ENCODE assay signal across 9 mouse cellular contexts in the genomic region with DNA sequence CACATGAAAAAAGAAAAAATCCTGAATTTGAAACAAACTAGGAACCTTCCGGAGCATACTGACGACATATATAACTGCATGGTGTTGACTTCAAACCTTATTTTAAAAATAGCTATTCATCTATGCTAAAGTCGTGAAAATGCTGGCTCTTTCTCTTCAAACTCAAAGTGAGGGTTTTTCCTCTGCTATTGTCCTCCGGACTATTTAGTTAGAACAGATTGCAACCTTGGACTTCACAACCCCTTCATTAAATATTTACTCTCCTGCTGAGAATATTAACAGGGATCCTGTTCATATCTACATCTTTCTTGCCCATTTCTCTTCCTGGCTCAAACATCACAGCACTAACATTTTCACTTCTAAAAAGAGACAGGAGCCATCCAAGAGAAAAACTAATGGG.
DNase-seq lines count a peak whose midpoint lies in the region; ATAC-seq and TF ChIP-seq lines count a peak whose summit lies in the region.
"Had no signal": no experiment of that assay in that cellular context is flagged by ENCODE, and none has a peak within 500 bp of the region (broad histone marks: within the 10 kb centered on the region; RNA-seq: fewer than 3 reads in every experiment).

No protein-coding gene starts in this region.

- H3K4me2 ChIP-seq in hindbrain, embryonic 12.5 days (replicated peaks), result peak overlapping the region; percentile 63
- H3K4me2 ChIP-seq in midbrain, embryonic 12.5 days (replicated peaks), result peak overlapping the region; percentile 63

- peak; percentile 67 for DNase-seq in kidney, adult 9 months
- DNase-seq in kidney, postnatal 25 days, result no peak
- DNase-seq in brain, embryonic 14.5 days (ENCODE audit: low read depth), result peak; percentile 36
- DNase-seq in cerebellum, postnatal 25 days, result no peak
- DNase-seq in thymus, postnatal 0 days (ENCODE audit: low spot score), result no peak
- DNase-seq in adrenal gland, postnatal 10 days, result no peak
- DNase-seq: gastrocnemius, postnatal 25 days had no signal

- peaks cover 10% of the 10 kb centered on the region; the same call in 1 of the 2 replicates for H3K27me3 ChIP-seq in hindbrain, embryonic 12.5 days
- H3K27me3 ChIP-seq in midbrain, embryonic 12.5 days, result peaks cover 3% of the 10 kb centered on the region; the same call in 1 of the 2 replicates

- TF ChIP-seq POLR2A in brain, embryonic 14.5 days (IDR thresholded peaks at IDR 0.05; ENCODE audit: borderline replicate concordance, extremely low read depth, insufficient read depth, insufficient read length, poor library complexity, severe bottlenecking), result no peak

- no peaks in the 10 kb centered on the region for H3K36me3 ChIP-seq in hindbrain, embryonic 12.5 days
- no peaks in the 10 kb centered on the region for H3K36me3 ChIP-seq in midbrain, embryonic 12.5 days

- H3K27ac ChIP-seq in hindbrain, embryonic 12.5 days, result no peak overlapping the region
- H3K27ac ChIP-seq in midbrain, embryonic 12.5 days (replicated peaks), result no peak overlapping the region

- WGBS in hindbrain, embryonic 12.5 days, result 6% methylated on average over 4 of the region's 4 CpGs
- WGBS in midbrain, embryonic 12.5 days, result 6% methylated on average over 4 of the region's 4 CpGs

- ATAC-seq in hindbrain, embryonic 12.5 days (ENCODE audit: low FRiP score), result no peak
- ATAC-seq in midbrain, embryonic 12.5 days (ENCODE audit: low FRiP score, low read depth), result no peak

- H3K4me3 ChIP-seq in hindbrain, embryonic 12.5 days, result peak overlapping the region; percentile 57
- H3K4me3 ChIP-seq in midbrain, embryonic 12.5 days, result peak overlapping the region; percentile 61

- H3K9ac ChIP-seq in hindbrain, embryonic 12.5 days, result peak overlapping the region; percentile 58
- H3K9ac ChIP-seq in midbrain, embryonic 12.5 days (replicated peaks), result peak overlapping the region; percentile 32; the same call in 1 of the 2 replicates

- TF ChIP-seq CTCF in brain, embryonic 14.5 days (IDR thresholded peaks at IDR 0.05; ENCODE audit: borderline replicate concordance, extremely low read depth, insufficient read depth, insufficient read length), result no peak

- H3K9me3 ChIP-seq in hindbrain, embryonic 12.5 days (replicated peaks), result no peaks in the 10 kb centered on the region
- no peaks in the 10 kb centered on the region for H3K9me3 ChIP-seq in midbrain, embryonic 12.5 days

- H3K4me1 ChIP-seq in hindbrain, embryonic 12.5 days, result 0 out of 2 replicates have a peak, but pooled peaks cover 4% of the 10 kb centered on the region
- peaks cover 3% of the 10 kb centered on the region; the same call in 1 of the 2 replicates for H3K4me1 ChIP-seq in midbrain, embryonic 12.5 days

Comparison
In these comparisons a context has a peak if more than half of its experiments do, and no peak if none do; other contexts are left out.
1. DNase-seq: peak in kidney, adult 9 months (single experiment) and brain, embryonic 14.5 days (single experiment); none in kidney, postnatal 25 days (0 of 2), cerebellum, postnatal 25 days (0 of 2), thymus, postnatal 0 days (single experiment) and adrenal gland, postnatal 10 days (single experiment).